Mouse (Mus musculus): ENCODE measurements around the gene Traf7.

DNA sequence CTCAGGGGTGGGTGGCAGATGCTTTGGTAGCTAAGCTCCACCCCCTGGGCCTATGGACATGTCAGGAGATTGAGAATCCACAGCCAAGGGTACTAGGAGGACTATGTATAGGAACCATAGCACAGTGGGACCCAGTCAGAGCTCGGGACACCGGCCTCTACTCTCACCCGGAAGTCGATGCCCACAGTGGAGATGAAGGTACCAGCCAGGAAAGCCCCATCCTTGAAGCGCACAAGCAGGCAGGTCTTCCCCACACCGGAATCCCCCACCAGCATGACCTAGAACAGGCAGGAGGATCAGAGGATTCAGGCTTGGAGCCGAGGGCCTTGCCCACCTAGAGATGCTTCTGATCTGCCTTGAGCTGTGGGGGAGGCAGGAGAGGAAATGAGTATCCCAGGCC is 4.3 kb upstream of the Traf7 start:
- no peak for TF ChIP-seq TAL1 (IDR thresholded peaks at IDR 0.05; ENCODE audit: low read length)
- TF ChIP-seq GATA1 (IDR thresholded peaks at IDR 0.05; ENCODE audit: low read length), result no peak

Measured in erythroblast, embryonic 14.5 days (primary cell).